Mouse (Mus musculus): Measurements from ENCODE around the gene Mrpl49. TPM values are rescaled to one million over a fixed set of nuclear protein-coding genes. Genes with fewer than 3 reads are reported as not detected.
A peak's percentile ranks its signal among the peaks of the same experiment; 100 is the strongest.

The Mrpl49 gene
- total RNA-seq, 1 experiment = 62.7 TPM

GRCm38 (mm10) chr19:6030520-6031280, 26.9 kb downstream of the Mrpl49 start:
- no peak for TF ChIP-seq ZC3H11A (IDR thresholded peaks at IDR 0.05; ENCODE audit: borderline replicate concordance, low read depth, low read length)
- no peak for TF ChIP-seq MAFK (IDR thresholded peaks at IDR 0.05; ENCODE audit: insufficient read depth, low read depth, low read length)
- no peak for TF ChIP-seq CHD2 (IDR thresholded peaks at IDR 0.05; ENCODE audit: low read depth, low read length)
- no peak for TF ChIP-seq HCFC1 (IDR thresholded peaks at IDR 0.05; ENCODE audit: borderline replicate concordance, insufficient read depth, low read length)
- TF ChIP-seq ZNF384 (IDR thresholded peaks at IDR 0.05; ENCODE audit: low read depth, low read length) = no peak
- Histone ChIP-seq H3K36me3 (ENCODE audit: control insufficient read depth, insufficient read depth, low read length, poor library complexity, severe bottlenecking) (no peaks in the 10 kb centered on the region), H3K9me3 (ENCODE audit: control insufficient read depth, insufficient read depth, low read depth, low read length) (no peaks in the 10 kb centered on the region), H3K4me3 (ENCODE audit: insufficient read depth in 1 of 2, low read depth in 1 of 2, low read length in 2 of 2, poor library complexity in 1 of 2, severe bottlenecking in 1 of 2) (no peak overlapping the region), H3K9ac (ENCODE audit: insufficient read depth, low read depth, low read length, poor library complexity, severe bottlenecking) (no peak overlapping the region), H3K4me1 (ENCODE audit: control insufficient read depth in 2 of 2, insufficient read depth in 2 of 2, low read length in 2 of 2, poor library complexity in 1 of 2) (peaks cover 16 to 17% of the 10 kb centered on the region in 2 experiments), H3K27ac (ENCODE audit: insufficient read depth, low read depth, low read length, poor library complexity, severe bottlenecking) (0 out of 2 replicates have a peak overlapping the region, but pooled peaks have one; percentile 4)
- in situ Hi-C loops (cut with MboI; ENCODE audit: low sequenced_read_pairs in 2 of 2, unreplicated experiment in 2 of 2) = no loop called here
- DNase-seq (ENCODE audit: low read depth, low spot score) = no peak

GRCm38 (mm10) chr19:6029426-6029825, 28.2 kb downstream of the Mrpl49 start:
- H3K27ac ChIP-seq (ENCODE audit: insufficient read depth, low read depth, low read length, poor library complexity, severe bottlenecking) = no peak overlapping the region
- no peak for DNase-seq (ENCODE audit: low read depth, low spot score)
- H3K9me3 ChIP-seq (ENCODE audit: control insufficient read depth, insufficient read depth, low read depth, low read length) = no peaks in the 10 kb centered on the region
- no peaks in the 10 kb centered on the region for H3K36me3 ChIP-seq (ENCODE audit: control insufficient read depth, insufficient read depth, low read length, poor library complexity, severe bottlenecking)
- no peak overlapping the region for H3K9ac ChIP-seq (ENCODE audit: insufficient read depth, low read depth, low read length, poor library complexity, severe bottlenecking)
- peaks cover 16 to 17% of the 10 kb centered on the region in 2 experiments for H3K4me1 ChIP-seq (ENCODE audit: control insufficient read depth in 2 of 2, insufficient read depth in 2 of 2, low read length in 2 of 2, poor library complexity in 1 of 2)
- in situ Hi-C loops (cut with MboI; ENCODE audit: low sequenced_read_pairs in 2 of 2, unreplicated experiment in 2 of 2) = no loop called here
- H3K4me3 ChIP-seq (ENCODE audit: insufficient read depth in 1 of 2, low read depth in 1 of 2, low read length in 2 of 2, poor library complexity in 1 of 2, severe bottlenecking in 1 of 2) = no peak overlapping the region; a peak in 1 of 4 replicates
- TF ChIP-seq ZNF384 (IDR thresholded peaks at IDR 0.05; ENCODE audit: low read depth, low read length) = no peak
- TF ChIP-seq MAFK (IDR thresholded peaks at IDR 0.05; ENCODE audit: insufficient read depth, low read depth, low read length) = no peak
- TF ChIP-seq HCFC1 (IDR thresholded peaks at IDR 0.05; ENCODE audit: borderline replicate concordance, insufficient read depth, low read length) = no peak
- TF ChIP-seq ZC3H11A (IDR thresholded peaks at IDR 0.05; ENCODE audit: borderline replicate concordance, low read depth, low read length) = no peak
- no peak for TF ChIP-seq CHD2 (IDR thresholded peaks at IDR 0.05; ENCODE audit: low read depth, low read length)

GRCm38 (mm10) chr19:6028991-6029390, 28.6 kb downstream of the Mrpl49 start:
- H3K4me3 ChIP-seq (ENCODE audit: insufficient read depth in 1 of 2, low read depth in 1 of 2, low read length in 2 of 2, poor library complexity in 1 of 2, severe bottlenecking in 1 of 2) = no peak overlapping the region
- in situ Hi-C loops (cut with MboI; ENCODE audit: low sequenced_read_pairs in 2 of 2, unreplicated experiment in 2 of 2) = no loop called here
- no peaks in the 10 kb centered on the region for H3K9me3 ChIP-seq (ENCODE audit: control insufficient read depth, insufficient read depth, low read depth, low read length)
- no peak overlapping the region for H3K9ac ChIP-seq (ENCODE audit: insufficient read depth, low read depth, low read length, poor library complexity, severe bottlenecking)
- peaks cover 16 to 17% of the 10 kb centered on the region in 2 experiments for H3K4me1 ChIP-seq (ENCODE audit: control insufficient read depth in 2 of 2, insufficient read depth in 2 of 2, low read length in 2 of 2, poor library complexity in 1 of 2)
- TF ChIP-seq ZC3H11A (IDR thresholded peaks at IDR 0.05; ENCODE audit: borderline replicate concordance, low read depth, low read length) (no peak), HCFC1 (IDR thresholded peaks at IDR 0.05; ENCODE audit: borderline replicate concordance, insufficient read depth, low read length) (no peak), ZNF384 (IDR thresholded peaks at IDR 0.05; ENCODE audit: low read depth, low read length) (no peak), CHD2 (IDR thresholded peaks at IDR 0.05; ENCODE audit: low read depth, low read length) (no peak), MAFK (IDR thresholded peaks at IDR 0.05; ENCODE audit: insufficient read depth, low read depth, low read length) (no peak)
- no peak for DNase-seq (ENCODE audit: low read depth, low spot score)
- no peak overlapping the region for H3K27ac ChIP-seq (ENCODE audit: insufficient read depth, low read depth, low read length, poor library complexity, severe bottlenecking)
- H3K36me3 ChIP-seq (ENCODE audit: control insufficient read depth, insufficient read depth, low read length, poor library complexity, severe bottlenecking) = no peaks in the 10 kb centered on the region

- Histone ChIP-seq H3K9me3 (ENCODE audit: control insufficient read depth, insufficient read depth, low read depth, low read length) (no peaks in the 10 kb centered on the region), H3K9ac (ENCODE audit: insufficient read depth, low read depth, low read length, poor library complexity, severe bottlenecking) (no peak overlapping the region), H3K4me1 (ENCODE audit: control insufficient read depth in 2 of 2, insufficient read depth in 2 of 2, low read length in 2 of 2, poor library complexity in 1 of 2) (peaks cover 0 to 5% of the 10 kb centered on the region in 2 experiments; a peak in 1 of 4 replicates), H3K4me3 (ENCODE audit: insufficient read depth in 1 of 2, low read depth in 1 of 2, low read length in 2 of 2, poor library complexity in 1 of 2, severe bottlenecking in 1 of 2) (peak overlapping the region in 1 of 2 experiments; percentile 31; a peak in 1 of 4 replicates), H3K36me3 (ENCODE audit: control insufficient read depth, insufficient read depth, low read length, poor library complexity, severe bottlenecking) (no peaks in the 10 kb centered on the region), H3K27ac (ENCODE audit: insufficient read depth, low read depth, low read length, poor library complexity, severe bottlenecking) (no peak overlapping the region)
- in situ Hi-C loops (cut with MboI; ENCODE audit: low sequenced_read_pairs in 2 of 2, unreplicated experiment in 2 of 2) = no loop called here
- TF ChIP-seq HCFC1 (IDR thresholded peaks at IDR 0.05; ENCODE audit: borderline replicate concordance, insufficient read depth, low read length) (no peak), ZNF384 (IDR thresholded peaks at IDR 0.05; ENCODE audit: low read depth, low read length) (no peak), CHD2 (IDR thresholded peaks at IDR 0.05; ENCODE audit: low read depth, low read length) (no peak), ZC3H11A (IDR thresholded peaks at IDR 0.05; ENCODE audit: borderline replicate concordance, low read depth, low read length) (no peak), MAFK (IDR thresholded peaks at IDR 0.05; ENCODE audit: insufficient read depth, low read depth, low read length) (no peak)
- DNase-seq (ENCODE audit: low read depth, low spot score) = no peak
These were observed 33.7 kb downstream of the Mrpl49 start for GRCm38 (mm10) chr19:6023930-6024329.
